Mouse (Mus musculus): Measurements from ENCODE around the gene Clec2g. TPM values are rescaled to one million over a fixed set of nuclear protein-coding genes. Genes with fewer than 3 reads are reported as not detected.
"Not testable (repeated sequence)": the region's sequence is repeated elsewhere in the genome, so short reads cannot be mapped to it uniquely, and the experiment has no call there.

Clec2g gene
- total RNA-seq, 2 experiments from 2014 or later = 3.5 to 4.6 TPM

DNA sequence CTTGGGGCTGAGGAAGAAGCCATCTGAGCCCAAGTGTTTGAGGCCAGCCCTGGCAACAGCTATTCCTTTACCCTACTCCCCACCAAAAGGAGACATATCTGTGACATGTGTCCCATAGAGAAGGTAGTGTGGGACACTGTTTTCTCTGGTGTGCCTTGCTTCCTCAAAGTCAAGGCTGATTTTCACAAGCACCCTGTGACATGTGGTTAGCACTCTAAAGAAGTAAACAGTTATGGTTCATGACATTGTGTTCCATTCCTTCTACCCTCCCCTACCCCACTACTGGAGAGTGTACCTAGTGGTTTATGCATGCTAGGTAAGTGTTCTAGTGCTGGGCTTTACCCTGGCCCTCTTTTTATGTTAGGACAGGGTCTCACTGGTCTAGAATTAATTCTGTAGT is 42.0 kb downstream of the Clec2g start:
- intact Hi-C loops (cut with DNase I) = no loop called here
- Histone ChIP-seq H3K4me3 (no peak overlapping the region), H3K27ac (no peak overlapping the region)
- no peak for TF ChIP-seq CTCF (IDR thresholded peaks at IDR 0.05)
- DNase-seq = no peak

GRCm38 (mm10) chr6:128981951-128982541 is 47.9 kb downstream of the Clec2g start:
- not testable (repeated sequence) for DNase-seq, H3K4me3 ChIP-seq, H3K27ac ChIP-seq
- intact Hi-C loops (cut with DNase I) = loop anchor here (5.0 kb wide), 1 partner anchor 205 kb away; no protein-coding TSS in a partner anchor

DNA sequence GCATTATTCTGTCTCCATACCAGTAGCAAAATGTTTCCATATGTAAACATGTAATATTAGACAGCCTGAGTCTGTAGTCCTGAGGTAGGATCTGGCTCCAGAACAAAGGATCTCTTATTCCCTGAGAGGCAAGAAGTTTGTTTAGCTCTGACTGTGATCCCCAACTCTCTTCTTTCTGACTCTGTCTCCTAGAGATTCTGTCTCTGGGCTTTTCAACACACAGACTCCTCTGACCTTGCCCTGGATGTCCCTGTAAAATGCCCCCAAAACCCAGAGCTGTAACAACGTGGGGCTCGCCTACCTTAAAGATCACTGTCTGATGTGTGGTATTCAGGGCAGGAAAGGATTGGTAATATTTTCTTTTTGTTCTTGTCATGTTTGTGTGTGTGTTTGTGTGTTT is 58.2 kb downstream of the Clec2g start:
- no peak for DNase-seq
- intact Hi-C loops (cut with DNase I) = no loop called here
- TF ChIP-seq CTCF (IDR thresholded peaks at IDR 0.05) = no peak
- Histone ChIP-seq H3K4me3 (no peak overlapping the region), H3K27ac (no peak overlapping the region)

- no peak for DNase-seq
- no peak for TF ChIP-seq CTCF (IDR thresholded peaks at IDR 0.05)
- intact Hi-C loops (cut with DNase I) = no loop called here
- peak overlapping the region; percentile 8; the same call in 1 of the 2 replicates for H3K4me3 ChIP-seq
- peak overlapping the region; percentile 17; the same call in 1 of the 2 replicates for H3K27ac ChIP-seq
Measured at GRCm38 (mm10) chr6:128992753-128993152, 58.6 kb downstream of the Clec2g start.

GRCm38 (mm10) chr6:128993221-128993620 is 59.0 kb downstream of the Clec2g start:
- TF ChIP-seq CTCF (IDR thresholded peaks at IDR 0.05) = no peak
- intact Hi-C loops (cut with DNase I) = no loop called here
- peak overlapping the region; percentile 17; the same call in 1 of the 2 replicates for H3K27ac ChIP-seq
- peak overlapping the region; percentile 8; the same call in 1 of the 2 replicates for H3K4me3 ChIP-seq
- DNase-seq = no peak

- Histone ChIP-seq H3K27ac (no peak overlapping the region), H3K4me3 (no peak overlapping the region)
- TF ChIP-seq CTCF (IDR thresholded peaks at IDR 0.05) = no peak
- DNase-seq = no peak
- intact Hi-C loops (cut with DNase I) = no loop called here
Measured at GRCm38 (mm10) chr6:128994336-128994735, 60.2 kb downstream of the Clec2g start.

GRCm38 (mm10) chr6:128994742-128995141 is 60.6 kb downstream of the Clec2g start:
- Histone ChIP-seq H3K4me3 (no peak overlapping the region), H3K27ac (no peak overlapping the region)
- no peak for DNase-seq
- intact Hi-C loops (cut with DNase I) = no loop called here
- no peak for TF ChIP-seq CTCF (IDR thresholded peaks at IDR 0.05)

- H3K4me3 ChIP-seq = no peak overlapping the region
- no peak for TF ChIP-seq CTCF (IDR thresholded peaks at IDR 0.05)
- DNase-seq = no peak
- no peak overlapping the region for H3K27ac ChIP-seq
- intact Hi-C loops (cut with DNase I) = no loop called here
Measured at GRCm38 (mm10) chr6:128995250-128996053, 61.3 kb downstream of the Clec2g start.

DNA sequence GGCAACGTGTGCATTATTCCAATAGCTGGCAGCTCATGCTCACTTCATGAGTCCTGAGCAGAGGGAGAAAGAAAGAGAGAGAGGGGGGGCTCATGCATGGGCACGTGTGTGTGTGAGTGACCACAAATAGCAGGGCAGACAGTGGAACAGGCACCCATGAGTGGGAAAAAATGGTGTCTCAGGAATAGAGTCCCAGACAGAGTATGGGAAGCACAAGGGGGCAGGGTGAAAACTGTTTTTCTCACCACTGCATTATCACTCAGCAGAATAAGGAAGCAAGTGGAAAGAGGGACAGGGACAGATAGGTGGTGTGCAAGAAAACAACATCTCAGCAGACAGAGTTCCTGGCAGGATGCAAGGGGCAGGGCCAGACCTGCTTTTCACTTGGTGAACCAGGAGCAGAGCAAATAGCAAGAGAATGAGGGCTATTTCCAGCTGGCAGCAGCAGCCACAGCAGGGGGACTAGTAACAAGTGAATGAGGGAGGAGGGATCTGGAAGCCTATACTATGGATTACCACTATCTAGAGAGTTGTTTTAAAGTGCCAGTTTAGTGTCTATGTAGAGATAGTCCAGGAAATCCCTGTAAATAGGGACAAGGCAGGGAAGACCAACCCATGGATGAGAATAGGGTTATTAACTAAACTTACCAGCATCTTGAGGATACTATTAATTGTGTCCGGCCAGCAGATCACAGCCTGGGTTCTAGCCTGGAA is 62.0 kb downstream of the Clec2g start:
- no peak for DNase-seq
- intact Hi-C loops (cut with DNase I) = no loop called here
- no peak for TF ChIP-seq CTCF (IDR thresholded peaks at IDR 0.05)
- no peak overlapping the region for H3K27ac ChIP-seq
- H3K4me3 ChIP-seq = no peak overlapping the region

GRCm38 (mm10) chr6:128996768-128997442 is 62.7 kb downstream of the Clec2g start:
- intact Hi-C loops (cut with DNase I) = no loop called here
- no peak for DNase-seq
- no peak for TF ChIP-seq CTCF (IDR thresholded peaks at IDR 0.05)
- Histone ChIP-seq H3K27ac (no peak overlapping the region), H3K4me3 (no peak overlapping the region)

GRCm38 (mm10) chr6:129001392-129001791 is 67.2 kb downstream of the Clec2g start:
- DNase-seq = no peak
- Histone ChIP-seq H3K4me3 (no peak overlapping the region), H3K27ac (no peak overlapping the region)
- intact Hi-C loops (cut with DNase I) = no loop called here
- TF ChIP-seq CTCF (IDR thresholded peaks at IDR 0.05) = no peak

GRCm38 (mm10) chr6:129008552-129008951 is 74.4 kb downstream of the Clec2g start:
- intact Hi-C loops (cut with DNase I) = no loop called here
- TF ChIP-seq CTCF (IDR thresholded peaks at IDR 0.05) = no peak
- H3K27ac ChIP-seq = no peak overlapping the region
- no peak for DNase-seq
- no peak overlapping the region for H3K4me3 ChIP-seq

DNA sequence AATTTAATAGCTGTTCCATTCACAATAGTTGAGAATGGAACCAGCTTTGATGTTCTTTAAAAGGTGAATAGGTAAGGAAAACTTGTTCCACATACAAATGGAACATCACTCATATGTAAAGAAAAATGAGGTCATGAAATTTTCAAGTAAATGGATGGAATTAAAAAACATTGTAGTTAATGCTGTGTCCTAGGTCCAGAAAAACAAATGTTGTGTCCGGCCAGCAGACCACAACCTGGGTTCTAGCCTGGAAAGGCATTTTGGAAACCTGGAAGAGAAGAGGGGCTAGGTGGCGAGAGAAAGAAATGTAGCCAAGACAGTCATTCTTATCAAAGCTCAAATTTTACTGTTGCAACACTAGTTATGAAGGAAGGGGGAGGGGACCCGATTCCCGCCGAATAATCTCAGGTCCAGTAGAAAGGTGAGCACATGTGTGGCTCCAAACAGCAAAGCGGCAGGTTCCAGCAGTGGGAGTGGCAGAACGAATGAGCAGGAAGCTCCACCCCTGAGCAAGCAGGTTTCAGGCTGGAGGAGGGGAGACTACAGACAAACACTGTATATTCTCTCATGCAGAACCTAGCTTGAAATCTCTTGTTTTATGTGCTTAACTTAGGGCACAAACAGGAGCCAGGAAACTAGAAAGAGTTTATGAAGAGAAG is 75.8 kb downstream of the Clec2g start:
- H3K27ac ChIP-seq; DNase-seq; intact Hi-C loops (cut with DNase I); H3K4me3 ChIP-seq: not testable (repeated sequence)
